ENCODE assay signal across 12 mouse cellular contexts in the genomic region with DNA sequence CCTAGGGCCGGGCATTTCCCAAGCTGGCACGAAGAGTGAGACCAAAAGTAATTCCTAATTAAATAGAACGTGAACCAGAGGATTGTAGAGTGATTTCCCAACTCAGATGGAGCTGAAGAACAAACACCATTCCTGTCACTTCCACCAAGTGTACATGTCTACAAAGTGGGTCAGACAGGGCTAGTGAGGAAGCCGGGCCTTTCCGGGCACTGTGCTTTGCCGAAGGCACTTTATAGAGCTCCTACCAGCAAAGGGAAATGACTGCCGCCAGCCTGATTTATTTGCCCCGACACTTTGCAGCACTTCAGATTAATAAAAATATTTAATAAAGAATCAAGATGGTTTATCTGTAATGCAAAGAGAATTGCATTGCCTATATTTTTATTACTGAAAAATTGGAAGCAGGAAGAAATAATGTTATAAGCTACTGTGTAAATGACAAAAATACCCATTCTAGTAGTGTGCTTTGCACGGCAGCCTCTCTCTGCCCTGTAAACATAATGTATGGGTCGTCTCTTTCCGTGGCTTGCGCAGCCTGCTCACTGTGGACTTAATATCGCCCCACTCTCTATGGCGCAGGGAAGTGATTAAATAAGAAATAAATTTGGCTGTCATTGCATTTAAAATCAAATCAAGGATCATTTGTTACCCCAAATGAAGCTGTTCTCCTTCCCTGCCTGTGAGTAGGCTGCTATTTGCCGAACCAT.
"Had no signal": no experiment of that assay in that cellular context is flagged by ENCODE, and none has a peak within 500 bp of the region (broad histone marks: within the 10 kb centered on the region; RNA-seq: fewer than 3 reads in every experiment).

No protein-coding gene starts in this region.

- H3K4me1 ChIP-seq: midbrain, embryonic 12.5 days had no signal

- H3K36me3 ChIP-seq: limb, embryonic 15.5 days; liver, embryonic 12.5 days; midbrain, embryonic 12.5 days had no signal

- H3K4me3 ChIP-seq: limb, embryonic 15.5 days; liver, embryonic 12.5 days; midbrain, embryonic 12.5 days had no signal

- H3K27me3 ChIP-seq: limb, embryonic 15.5 days had no signal

- ATAC-seq: hindbrain, postnatal 0 days; liver, embryonic 12.5 days; midbrain, embryonic 16.5 days had no signal

- H3K4me2 ChIP-seq: limb, embryonic 15.5 days; liver, embryonic 12.5 days; midbrain, embryonic 12.5 days had no signal

- H3K9me3 ChIP-seq: limb, embryonic 15.5 days; liver, embryonic 12.5 days; midbrain, embryonic 12.5 days had no signal

- H3K9ac ChIP-seq: limb, embryonic 15.5 days; liver, embryonic 12.5 days; midbrain, embryonic 12.5 days had no signal

- DNase-seq: layer of hippocampus, adult 9-11 months; layer of hippocampus, postnatal 36 days; lung, adult 18-20 months; right cerebral cortex, adult 18-20 months; right cerebral cortex, postnatal 25 days; thymus, postnatal 4 days had no signal

- H3K27ac ChIP-seq: hindbrain, postnatal 0 days; limb, embryonic 15.5 days; midbrain, embryonic 12.5 days; stomach, postnatal 0 days had no signal
